Comparison of ENCODE assay signal across 16 mouse cellular contexts in genomic region chr15:31539643-31540512, GRCm38 (mm10). TPM values are rescaled to one million over a fixed set of nuclear protein-coding genes. Genes with fewer than 3 reads are reported as not detected.
DNase-seq lines count a peak whose midpoint lies in the region; ATAC-seq and TF ChIP-seq lines count a peak whose summit lies in the region.
"Had no signal": no experiment of that assay in that cellular context is flagged by ENCODE, and none has a peak within 500 bp of the region (broad histone marks: within the 10 kb centered on the region; RNA-seq: fewer than 3 reads in every experiment).

No protein-coding gene starts in this region.

- TF ChIP-seq EP300 in MEL (IDR thresholded peaks at IDR 0.05; ENCODE audit: low read depth in 1 of 2, low read length in 2 of 2): peak; percentile 53 to 90; a peak in 3 of 4 replicates

- H3K4me2 ChIP-seq in liver, embryonic 15.5 days: peak overlapping the region; percentile 63
- H3K4me2 ChIP-seq: neural tube, embryonic 15.5 days had no signal

- peak; percentile 38 for DNase-seq in kidney, postnatal 14 days
- DNase-seq in kidney, adult 9 months: no peak
- peak; percentile 85 for DNase-seq in MEL (ENCODE audit: low read depth, low spot score)
- no peak for DNase-seq in gastrocnemius, postnatal 10 days
- no peak for DNase-seq in thymus, postnatal 10 days (ENCODE audit: low spot score in 2 of 2)
- no peak for DNase-seq in adrenal gland, adult 2 months
- DNase-seq: cerebellum, adult 2 months; embryo, embryonic 11 days; heart, postnatal 4 days; kidney, postnatal 4 days; thymus, postnatal 14 days had no signal

- TF ChIP-seq RAD21 in MEL (IDR thresholded peaks at IDR 0.05; ENCODE audit: low read depth, low read length): no peak

- peak overlapping the region; percentile 50 for H3K9ac ChIP-seq in MEL (ENCODE audit: control insufficient read depth, low read depth, low read length, poor library complexity, severe bottlenecking)
- H3K9ac ChIP-seq in liver, embryonic 15.5 days: peak overlapping the region; percentile 48
- H3K9ac ChIP-seq: neural tube, embryonic 15.5 days had no signal

- no peak for TF ChIP-seq CTCF in MEL (IDR thresholded peaks at IDR 0.05 in 2 of 3, conservative IDR thresholded peaks at IDR 0.05 in 1 of 3; ENCODE audit: control insufficient read depth in 1 of 3, insufficient read depth in 1 of 3, low read depth in 2 of 3, low read length in 3 of 3, poor library complexity in 1 of 3, severe bottlenecking in 1 of 3)

- peaks cover 0 to 53% of the 10 kb centered on the region in 2 experiments; a peak in 2 of 4 replicates for H3K36me3 ChIP-seq in MEL (ENCODE audit: control insufficient read depth in 1 of 2, insufficient read depth in 2 of 2, low read length in 2 of 2)
- H3K36me3 ChIP-seq in liver, embryonic 15.5 days (replicated peaks): no peaks in the 10 kb centered on the region
- H3K36me3 ChIP-seq: neural tube, embryonic 15.5 days had no signal

- H3K9me3 ChIP-seq in MEL (replicated peaks; ENCODE audit: insufficient read depth, low read length): no peaks in the 10 kb centered on the region
- H3K9me3 ChIP-seq in liver, embryonic 15.5 days (replicated peaks): no peaks in the 10 kb centered on the region
- H3K9me3 ChIP-seq: neural tube, embryonic 15.5 days had no signal

- 17% methylated on average over 9 of the region's 9 CpGs for WGBS in liver, embryonic 15.5 days (ENCODE audit: insufficient replicate concordance)

- no peaks in the 10 kb centered on the region for H3K27me3 ChIP-seq in MEL (ENCODE audit: control insufficient read depth in 1 of 2, insufficient read depth in 2 of 2, low read length in 2 of 2)
- no peaks in the 10 kb centered on the region for H3K27me3 ChIP-seq in liver, embryonic 15.5 days
- H3K27me3 ChIP-seq: neural tube, embryonic 15.5 days had no signal

- peak; percentile 31; the same call in 1 of the 2 replicates for ATAC-seq in common myeloid progenitor, adult 5-6 weeks (replicated peaks; ENCODE audit: low read depth, poor library complexity, severe bottlenecking)
- ATAC-seq in liver, embryonic 15.5 days (ENCODE audit: insufficient read depth): peak; percentile 88

- TF ChIP-seq POLR2A in MEL (IDR thresholded peaks at IDR 0.05; ENCODE audit: control insufficient read depth in 1 of 2, insufficient read depth in 1 of 2, low read depth in 1 of 2, low read length in 2 of 2, poor library complexity in 1 of 2): no peak; a peak in 1 of 4 replicates

- peak overlapping the region; percentile 43 to 88 for H3K4me3 ChIP-seq in MEL (ENCODE audit: control insufficient read depth in 1 of 2, insufficient read depth in 1 of 2, low read depth in 2 of 2, low read length in 2 of 2)
- peak overlapping the region; percentile 38 for H3K4me3 ChIP-seq in liver, embryonic 15.5 days (replicated peaks)
- H3K4me3 ChIP-seq: neural tube, embryonic 15.5 days had no signal

- H3K27ac ChIP-seq in MEL (ENCODE audit: control insufficient read depth, low read depth, low read length): peak overlapping the region; percentile 74
- H3K27ac ChIP-seq in liver, embryonic 15.5 days (replicated peaks): peak overlapping the region; percentile 82
- H3K27ac ChIP-seq: macrophage; neural tube, embryonic 15.5 days had no signal

- no peaks in the 10 kb centered on the region for H3K79me2 ChIP-seq in MEL (ENCODE audit: control insufficient read depth, insufficient read depth, low read length, poor library complexity)

- peaks cover 44 to 58% of the 10 kb centered on the region in 2 experiments for H3K4me1 ChIP-seq in MEL (ENCODE audit: control insufficient read depth in 1 of 2, insufficient read depth in 2 of 2, low read length in 2 of 2)
- peaks cover 74% of the 10 kb centered on the region for H3K4me1 ChIP-seq in liver, embryonic 15.5 days (replicated peaks)

TF ChIP-seq in MEL, 35 proteins besides CTCF, POLR2A, EP300 and RAD21:
- TF ChIP-seq ZC3H11A (IDR thresholded peaks at IDR 0.05; ENCODE audit: low read depth, low read length) (no peak), MYB (IDR thresholded peaks at IDR 0.05; ENCODE audit: low read depth, low read length) (peak; percentile 40; the same call in 1 of the 2 replicates), ETS1 (IDR thresholded peaks at IDR 0.05; ENCODE audit: low read depth, low read length) (peak; percentile 71), CHD2 (IDR thresholded peaks at IDR 0.05; ENCODE audit: low read length) (peak; percentile 18; the same call in 1 of the 2 replicates), NELFE (IDR thresholded peaks at IDR 0.05; ENCODE audit: low read depth, low read length) (no peak), MYC (IDR thresholded peaks at IDR 0.05; ENCODE audit: low read depth, low read length) (peak; percentile 46; the same call in 1 of the 2 replicates), ZNF384 (IDR thresholded peaks at IDR 0.05; ENCODE audit: low read depth, low read length) (peak; percentile 99), SIN3A (IDR thresholded peaks at IDR 0.05; ENCODE audit: low read length) (peak; percentile 43; the same call in 1 of the 2 replicates), BHLHE40 (IDR thresholded peaks at IDR 0.05; ENCODE audit: borderline replicate concordance, low read depth, low read length) (no peak), MAZ (IDR thresholded peaks at IDR 0.05; ENCODE audit: low read depth, low read length) (peak; percentile 86), TAL1 (IDR thresholded peaks at IDR 0.05; ENCODE audit: low read length) (peak; percentile 93), USF2 (IDR thresholded peaks at IDR 0.05; ENCODE audit: borderline replicate concordance in 1 of 2, insufficient read depth in 1 of 2, low read depth in 1 of 2, low read length in 2 of 2) (no peak), HCFC1 (IDR thresholded peaks at IDR 0.05; ENCODE audit: low read depth, low read length) (no peak; the same call in 1 of the 2 replicates), GATA1 (IDR thresholded peaks at IDR 0.05; ENCODE audit: low read depth, low read length) (peak; percentile 84), RCOR1 (IDR thresholded peaks at IDR 0.05; ENCODE audit: low read depth, low read length) (peak; percentile 79), USF1 (IDR thresholded peaks at IDR 0.05; ENCODE audit: low read depth, low read length) (no peak), CHD1 (IDR thresholded peaks at IDR 0.05; ENCODE audit: low read depth, low read length) (no peak), NRF1 (IDR thresholded peaks at IDR 0.05; ENCODE audit: insufficient read depth, low read depth, low read length, poor library complexity, severe bottlenecking) (no peak), ZMIZ1 (IDR thresholded peaks at IDR 0.05; ENCODE audit: low read depth, low read length) (no peak), MXI1 (IDR thresholded peaks at IDR 0.05; ENCODE audit: low read depth, low read length) (no peak; the same call in 1 of the 2 replicates), TCF12 (IDR thresholded peaks at IDR 0.05; ENCODE audit: low read depth, low read length) (peak; percentile 87), UBTF (IDR thresholded peaks at IDR 0.05; ENCODE audit: borderline replicate concordance, insufficient read depth, low read depth, low read length) (no peak), SMC3 (IDR thresholded peaks at IDR 0.05; ENCODE audit: low read depth, low read length) (no peak), MAX (IDR thresholded peaks at IDR 0.05; ENCODE audit: low read length) (no peak), KAT2A (conservative IDR thresholded peaks at IDR 0.05; ENCODE audit: low read depth, low read length) (no peak)

RNA-seq across cellular contexts. Expression of gene March6, which starts 9.0 kb away (rescaled TPM):
- total RNA-seq in MEL (2012; rRNA removed): 37.9 and 42.8 TPM in 2 replicates
- polyA plus RNA-seq in MEL (2012; ENCODE audit: insufficient read depth in 1 of 2, insufficient read length in 2 of 2, low read depth in 1 of 2, low replicate concordance in 2 of 2, missing spikeins in 1 of 2): 100 to 1,000 TPM in 1 of 2 experiments, 10 to 100 TPM in 1; 62.5 to 114 TPM
- 44.8 and 58.4 TPM in 2 replicates for total RNA-seq in common myeloid progenitor, adult 5-6 weeks (2017)
- polyA plus RNA-seq in liver, embryonic 15.5 days (2015; fragmentation: Nextera tagmentation; extraction: Ambion mirVana): 12.9 and 15.6 TPM in 2 replicates
- total RNA-seq in gastrocnemius, postnatal 10 days (2021): 10 to 100 TPM; 69.4 to 75.0 TPM
- total RNA-seq in adrenal gland, adult 2 months (2021): 100 to 1,000 TPM; 115 to 125 TPM
- 12.0 and 16.3 TPM in 2 replicates for polyA plus RNA-seq in adrenal gland, adult 2 months (2012; rRNA removed)

RNA-seq across cellular contexts. Expression of gene Cmbl, which starts 25.3 kb away (rescaled TPM):
- 0.31 TPM in 1 of 2 replicates, not detected in the other for total RNA-seq in MEL (2012; rRNA removed)
- under 1 TPM in 1 of 2 experiments, not detected in 1; 0.22 TPM for polyA plus RNA-seq in MEL (2012; ENCODE audit: insufficient read depth in 1 of 2, insufficient read length in 2 of 2, low read depth in 1 of 2, low replicate concordance in 2 of 2, missing spikeins in 1 of 2)
- not detected in 2 replicates for total RNA-seq in common myeloid progenitor, adult 5-6 weeks (2017)
- polyA plus RNA-seq in liver, embryonic 15.5 days (2015; fragmentation: Nextera tagmentation; extraction: Ambion mirVana): 11.0 and 13.3 TPM in 2 replicates
- 10 to 100 TPM; 48.0 to 51.9 TPM for total RNA-seq in gastrocnemius, postnatal 10 days (2021)
- 100 to 1,000 TPM; 159 to 177 TPM for total RNA-seq in adrenal gland, adult 2 months (2021)
- 113 and 193 TPM in 2 replicates for polyA plus RNA-seq in adrenal gland, adult 2 months (2012; rRNA removed)
- total RNA-seq: monocyte, adult 5-6 weeks had no signal

Comparison
In these comparisons a context has a peak if more than half of its experiments do, and no peak if none do; other contexts are left out.
1. DNase-seq: peak in kidney, postnatal 14 days (single experiment) and MEL (single experiment); none in kidney, adult 9 months (single experiment), gastrocnemius, postnatal 10 days (single experiment), thymus, postnatal 10 days (0 of 2) and adrenal gland, adult 2 months (single experiment).
2. RNA of gene Cmbl, which starts 25.3 kb away (total RNA-seq): 159 to 177 TPM in adrenal gland, adult 2 months and 48.0 to 51.9 TPM in gastrocnemius, postnatal 10 days; 0.31 TPM in MEL and not detected in common myeloid progenitor, adult 5-6 weeks; every median in the first group is over 10 times any median in the second.